Mouse (Mus musculus) brain, embryonic 14.5 days (tissue): ENCODE measurements at regions not wholly inside any gene's neighbourhood (a gene's known extent, or its start where the extent isn't known, plus 50 kb on each side); places are given as distances from the start of the nearest gene placed in this dataset.
"Not testable (repeated sequence)": the region's sequence is repeated elsewhere in the genome, so short reads cannot be mapped to it uniquely, and the experiment has no call there.

ENCODE experiments used
- CTCF ChIP-seq: fragments of 200-500 bp; IDR thresholded peaks from 2 replicates; pipeline ENCODE4 v1.5.1; 2012; ENCODE audit warnings: inconsistent platforms, mild to moderate bottlenecking, moderate library complexity, borderline replicate concordance; ENCODE audit not compliant: insufficient read depth, insufficient read length; ENCODE audit errors: extremely low read depth
- POLR2A ChIP-seq: fragments of 200-500 bp; IDR thresholded peaks from 2 replicates; pipeline ENCODE4 v1.6.1; 2012; ENCODE audit warnings: mild to moderate bottlenecking, inconsistent platforms, borderline replicate concordance; ENCODE audit not compliant: poor library complexity, insufficient read depth, insufficient read length, severe bottlenecking; ENCODE audit errors: extremely low read depth

DNA sequence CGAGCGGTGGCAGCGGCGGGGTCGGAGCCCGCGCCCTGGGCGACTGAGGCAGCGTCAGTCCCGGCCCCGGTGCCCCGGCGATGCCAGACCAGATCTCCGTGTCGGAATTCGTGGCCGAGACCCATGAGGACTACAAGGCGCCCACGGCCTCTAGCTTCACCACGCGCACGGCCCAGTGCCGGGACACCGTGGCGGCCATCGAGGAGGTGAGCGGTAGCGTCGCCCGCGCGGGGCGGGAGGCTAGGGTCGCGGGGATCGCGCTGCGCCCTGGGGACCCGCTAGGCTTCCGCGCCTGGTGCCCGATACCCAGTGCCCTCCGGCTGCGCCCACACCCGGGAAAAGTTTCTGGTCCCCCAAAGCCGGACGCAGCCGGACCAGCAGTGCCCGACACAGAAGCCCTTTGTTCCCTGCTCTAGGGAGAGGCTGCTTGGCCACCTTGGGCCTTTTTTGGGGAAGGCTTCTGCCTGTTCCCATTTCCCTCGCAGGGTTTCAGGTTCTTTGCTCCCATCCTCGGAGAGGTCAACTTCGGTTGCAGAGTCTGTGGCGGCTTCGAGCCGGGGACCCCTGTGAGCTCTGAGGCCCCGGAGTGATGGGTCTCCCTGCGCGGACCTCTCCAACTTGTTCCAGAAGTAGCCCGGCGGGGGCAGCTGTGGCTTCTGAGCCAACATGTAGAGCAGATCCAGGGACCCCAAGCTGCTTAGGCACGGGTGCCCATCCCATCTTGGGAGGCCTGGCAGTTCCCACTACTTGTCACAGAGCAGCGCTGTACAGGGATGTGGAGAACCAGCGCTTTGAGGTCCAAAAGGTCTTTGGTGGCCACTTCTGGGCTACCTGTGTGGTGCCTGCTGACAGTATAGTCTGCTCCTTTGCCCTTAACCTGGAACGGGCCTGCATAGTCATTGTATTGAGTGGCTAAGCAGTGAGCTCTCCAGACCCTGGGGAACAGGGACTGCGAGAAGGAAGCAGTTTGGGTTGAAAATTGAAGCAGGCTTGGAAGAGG lies 191.8 kb downstream of the Hpcal1 start:
- TF ChIP-seq CTCF, POLR2A: not testable (repeated sequence)
